Mouse (Mus musculus) erythroblast, embryonic 14.5 days (primary cell): ENCODE results near the gene Copg2. TPM values are rescaled to one million over a fixed set of nuclear protein-coding genes. Genes with fewer than 3 reads are reported as not detected.

ENCODE experiments used
- H3K27me3 ChIP-seq: 2 replicates; pipeline ENCODE4 v1.6.1; 2012; ENCODE audit warnings: inconsistent platforms; ENCODE audit not compliant: control insufficient read depth
- H3K36me3 ChIP-seq: 2 replicates; pipeline ENCODE4 v1.6.1; 2012; ENCODE audit warnings: mild to moderate bottlenecking, inconsistent platforms; ENCODE audit not compliant: control insufficient read depth
- H3K4me1 ChIP-seq: 2 replicates; pipeline ENCODE4 v1.6.1; 2012; ENCODE audit warnings: inconsistent platforms; ENCODE audit not compliant: control insufficient read depth
- H3K4me3 ChIP-seq: replicated peaks from 2 replicates; pipeline ENCODE3; 2012; ENCODE audit warnings: moderate library complexity, mild to moderate bottlenecking, inconsistent platforms
- H3K9me3 ChIP-seq: 2 replicates; pipeline ENCODE4 v1.6.1; 2012; ENCODE audit warnings: low read length, inconsistent platforms, mixed read lengths; ENCODE audit not compliant: control insufficient read depth
- GATA1 ChIP-seq: IDR thresholded peaks from 2 replicates; pipeline ENCODE4 v1.6.1; 2012; ENCODE audit warnings: low read length, inconsistent platforms, mixed read lengths
- TAL1 ChIP-seq: IDR thresholded peaks from 3 replicates; pipeline ENCODE4 v1.6.1; 2012; ENCODE audit warnings: low read length, inconsistent platforms, mixed read lengths
- polyA plus RNA-seq: library from polyadenylated mRNA; stranded (reverse); fragments of >175 nt; gene quantifications from 2 replicates; pipeline ENCODE4 v1.2.3, GENCODE M21; 2012

Gene Copg2
- polyA plus RNA-seq, 1 experiment, result 0.15 TPM

DNA sequence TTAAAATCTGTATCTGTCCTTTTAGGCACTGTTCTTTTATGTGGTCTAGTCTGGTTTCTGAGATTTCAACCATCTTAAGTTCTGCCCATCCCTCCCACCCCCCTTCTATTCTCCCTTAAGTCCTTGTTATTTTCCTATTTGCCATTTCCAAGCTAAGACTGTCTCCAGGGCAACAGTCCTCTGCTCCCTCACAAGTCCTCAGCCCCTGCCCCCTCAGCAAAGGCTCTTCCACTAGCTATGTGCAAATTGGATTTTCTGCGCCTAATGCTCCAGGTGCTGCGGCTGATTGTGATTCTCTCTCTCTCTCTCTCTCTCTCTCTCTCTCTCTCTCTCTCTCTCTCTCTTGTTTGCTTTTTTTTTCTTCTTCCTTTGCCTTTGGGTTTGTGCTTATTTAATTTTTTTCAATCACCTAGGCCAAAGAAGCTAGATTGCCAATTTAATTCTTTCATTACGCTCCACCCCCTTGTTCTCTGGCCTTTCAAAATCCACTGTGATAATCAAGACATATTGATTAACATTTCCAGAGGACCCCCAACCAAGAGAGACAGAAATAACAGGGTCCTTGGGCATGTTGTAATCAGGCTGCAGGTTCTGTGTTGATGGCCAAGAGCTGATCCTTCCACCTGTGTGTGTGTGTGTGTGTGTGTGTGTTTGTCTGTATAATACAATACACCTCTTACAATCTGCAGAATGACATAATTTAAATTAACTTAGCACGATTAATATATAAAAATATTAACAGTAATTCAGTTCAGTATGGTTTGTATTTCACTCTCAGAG lies 174.0 kb downstream of the Copg2 start:
- no peaks in the 10 kb centered on the region for H3K4me1 ChIP-seq
- no peaks in the 10 kb centered on the region; the same call in 1 of the 2 replicates for H3K27me3 ChIP-seq
- H3K36me3 ChIP-seq, result no peaks in the 10 kb centered on the region
- no peak for TF ChIP-seq TAL1
- no peak for TF ChIP-seq GATA1
- no peaks in the 10 kb centered on the region for H3K9me3 ChIP-seq
- no peak overlapping the region for H3K4me3 ChIP-seq

GRCm38 (mm10) chr6:30716796-30717195 lies 179.8 kb downstream of the Copg2 start:
- Histone ChIP-seq H3K9me3 (no peaks in the 10 kb centered on the region), H3K4me3 (no peak overlapping the region), H3K36me3 (no peaks in the 10 kb centered on the region), H3K27me3 (no peaks in the 10 kb centered on the region; the same call in 1 of the 2 replicates), H3K4me1 (peaks cover 4% of the 10 kb centered on the region)
- TF ChIP-seq TAL1 (no peak), GATA1 (no peak)

GRCm38 (mm10) chr6:30714891-30715471 lies 181.6 kb downstream of the Copg2 start:
- H3K9me3 ChIP-seq, result no peaks in the 10 kb centered on the region
- H3K4me3 ChIP-seq, result no peak overlapping the region
- no peak for TF ChIP-seq GATA1
- TF ChIP-seq TAL1, result no peak
- no peaks in the 10 kb centered on the region for H3K36me3 ChIP-seq
- peaks cover 6% of the 10 kb centered on the region for H3K4me1 ChIP-seq
- no peaks in the 10 kb centered on the region; the same call in 1 of the 2 replicates for H3K27me3 ChIP-seq

GRCm38 (mm10) chr6:30713896-30714295 lies 182.7 kb downstream of the Copg2 start:
- H3K4me3 ChIP-seq, result no peak overlapping the region
- TF ChIP-seq GATA1 (no peak), TAL1 (no peak)
- H3K36me3 ChIP-seq, result no peaks in the 10 kb centered on the region
- H3K27me3 ChIP-seq, result no peaks in the 10 kb centered on the region
- peaks cover 6% of the 10 kb centered on the region for H3K4me1 ChIP-seq
- no peaks in the 10 kb centered on the region for H3K9me3 ChIP-seq

GRCm38 (mm10) chr6:30713455-30713854 lies 183.1 kb downstream of the Copg2 start:
- Histone ChIP-seq H3K9me3 (no peaks in the 10 kb centered on the region), H3K4me3 (no peak overlapping the region), H3K4me1 (peaks cover 6% of the 10 kb centered on the region), H3K36me3 (no peaks in the 10 kb centered on the region), H3K27me3 (no peaks in the 10 kb centered on the region)
- TF ChIP-seq GATA1 (no peak), TAL1 (no peak)

GRCm38 (mm10) chr6:30712484-30712883 lies 184.1 kb downstream of the Copg2 start:
- no peaks in the 10 kb centered on the region for H3K9me3 ChIP-seq
- peaks cover 6% of the 10 kb centered on the region for H3K4me1 ChIP-seq
- H3K4me3 ChIP-seq, result no peak overlapping the region
- TF ChIP-seq GATA1, result no peak
- no peak for TF ChIP-seq TAL1
- H3K36me3 ChIP-seq, result no peaks in the 10 kb centered on the region
- no peaks in the 10 kb centered on the region for H3K27me3 ChIP-seq

GRCm38 (mm10) chr6:30711365-30711763 lies 185.2 kb downstream of the Copg2 start:
- peaks cover 6% of the 10 kb centered on the region for H3K4me1 ChIP-seq
- H3K9me3 ChIP-seq, result no peaks in the 10 kb centered on the region
- no peaks in the 10 kb centered on the region for H3K27me3 ChIP-seq
- H3K4me3 ChIP-seq, result no peak overlapping the region
- H3K36me3 ChIP-seq, result no peaks in the 10 kb centered on the region
- TF ChIP-seq TAL1, result no peak
- no peak for TF ChIP-seq GATA1

DNA sequence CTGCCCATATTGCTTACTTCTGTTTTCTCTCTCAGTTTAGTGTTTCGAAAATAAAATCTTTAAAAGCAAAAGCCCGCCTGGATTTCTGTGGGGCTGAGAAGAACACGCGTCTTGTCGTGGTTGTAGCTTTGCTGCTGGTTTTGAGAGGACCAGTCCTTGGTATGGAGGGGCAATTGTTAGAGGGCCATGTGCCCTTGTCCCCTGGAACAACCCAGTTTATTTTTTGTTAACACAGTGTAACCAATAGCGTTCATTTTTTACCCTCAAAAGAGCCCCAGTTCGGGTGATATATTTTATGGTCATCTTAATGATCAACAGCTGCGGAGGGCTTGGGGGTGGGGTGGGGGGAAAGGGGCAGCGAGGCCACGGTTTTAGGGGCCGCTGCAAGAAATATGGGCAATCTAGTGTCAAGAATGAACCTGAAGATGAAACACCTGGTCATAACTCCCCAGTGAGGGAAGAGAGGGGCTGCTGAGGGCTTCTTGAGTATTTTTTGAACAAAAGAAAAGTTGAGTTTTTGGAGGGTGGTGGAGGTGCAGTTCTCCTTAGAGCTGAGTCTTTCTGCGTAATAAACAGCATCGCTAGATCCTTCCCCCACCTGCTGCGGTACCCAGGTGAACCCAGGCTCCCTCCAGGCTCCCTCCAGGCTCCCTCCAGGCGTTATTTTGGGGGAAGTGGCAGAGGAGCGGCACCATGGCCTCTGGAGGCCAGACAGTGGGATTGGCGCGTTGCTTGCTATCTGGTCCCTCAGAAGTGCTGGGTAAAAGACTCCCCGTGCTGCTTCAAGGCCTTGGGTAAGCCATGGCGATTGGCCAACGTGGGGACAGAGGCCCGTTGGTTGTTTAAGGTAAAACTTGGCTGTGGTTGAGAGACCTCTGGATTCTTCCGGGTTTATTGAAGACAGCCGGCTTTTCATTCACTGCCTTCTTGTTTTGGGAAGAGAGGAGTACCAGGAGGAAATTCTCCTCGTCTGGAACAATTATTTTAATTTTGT lies 185.9 kb downstream of the Copg2 start:
- TF ChIP-seq GATA1, result no peak
- no peak for TF ChIP-seq TAL1
- Histone ChIP-seq H3K36me3 (no peaks in the 10 kb centered on the region), H3K4me1 (peaks cover 6% of the 10 kb centered on the region), H3K9me3 (no peaks in the 10 kb centered on the region), H3K27me3 (no peaks in the 10 kb centered on the region), H3K4me3 (no peak overlapping the region)

GRCm38 (mm10) chr6:30709115-30709514 lies 187.5 kb downstream of the Copg2 start:
- Histone ChIP-seq H3K4me3 (no peak overlapping the region), H3K4me1 (peaks cover 6% of the 10 kb centered on the region), H3K27me3 (no peaks in the 10 kb centered on the region), H3K36me3 (no peaks in the 10 kb centered on the region), H3K9me3 (no peaks in the 10 kb centered on the region)
- TF ChIP-seq TAL1, result no peak
- TF ChIP-seq GATA1, result no peak
